ENCODE assay signal across 11 mouse cellular contexts in the genomic region with DNA sequence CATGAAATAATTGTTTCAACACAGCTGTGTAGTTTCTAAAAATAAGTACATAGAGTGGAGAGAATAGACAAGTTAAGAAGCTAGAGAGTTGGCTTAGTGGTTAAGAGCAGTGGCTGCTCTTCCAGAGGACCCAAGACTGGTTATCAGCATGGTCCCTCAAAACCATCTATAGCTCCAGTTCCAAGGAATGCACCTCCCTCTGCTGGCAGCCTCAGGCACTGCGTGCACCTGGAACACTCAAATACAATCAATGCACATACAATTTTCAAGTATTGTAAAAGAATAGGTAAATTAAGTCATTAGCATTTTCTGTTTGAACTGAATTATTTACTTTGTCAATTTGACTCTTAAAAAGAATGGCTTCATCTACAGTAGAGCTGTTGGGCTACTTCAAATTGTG.
DNase-seq lines count a peak whose midpoint lies in the region; ATAC-seq and TF ChIP-seq lines count a peak whose summit lies in the region.
"Had no signal": no experiment of that assay in that cellular context is flagged by ENCODE, and none has a peak within 500 bp of the region (broad histone marks: within the 10 kb centered on the region; RNA-seq: fewer than 3 reads in every experiment).

No protein-coding gene starts in this region.

- H3K4me2 ChIP-seq in midbrain, postnatal 0 days (ENCODE audit: low read depth, low read length, poor library complexity, severe bottlenecking), result no peak overlapping the region
- H3K4me2 ChIP-seq in midbrain, embryonic 15.5 days, result no peak overlapping the region
- no peak overlapping the region for H3K4me2 ChIP-seq in forebrain, embryonic 12.5 days
- H3K4me2 ChIP-seq: heart, embryonic 13.5 days had no signal

- no peak for TF ChIP-seq POLR2A in cerebellum, adult 2 months (IDR thresholded peaks at IDR 0.05; ENCODE audit: borderline replicate concordance, insufficient read depth, low read length)

- 93% methylated on average over 1 of the region's 1 CpGs for WGBS in cerebellum, adult 2 months
- 83% methylated on average over 1 of the region's 1 CpGs for WGBS in midbrain, postnatal 0 days
- WGBS in midbrain, embryonic 15.5 days, result 78% methylated on average over 1 of the region's 1 CpGs
- 68% methylated on average over 1 of the region's 1 CpGs for WGBS in embryonic facial prominence, embryonic 10.5 days
- 68% methylated on average over 1 of the region's 1 CpGs for WGBS in forebrain, embryonic 12.5 days

- no peak for ATAC-seq in midbrain, postnatal 0 days (ENCODE audit: low FRiP score)
- no peak for ATAC-seq in midbrain, embryonic 15.5 days (replicated peaks)
- no peak for ATAC-seq in forebrain, embryonic 12.5 days (ENCODE audit: low FRiP score)

- H3K9me3 ChIP-seq in midbrain, postnatal 0 days (ENCODE audit: low read length), result no peaks in the 10 kb centered on the region
- H3K9me3 ChIP-seq in midbrain, embryonic 15.5 days, result no peaks in the 10 kb centered on the region
- H3K9me3 ChIP-seq in embryonic facial prominence, embryonic 10.5 days, result no peaks in the 10 kb centered on the region
- H3K9me3 ChIP-seq in forebrain, embryonic 12.5 days, result no peaks in the 10 kb centered on the region
- H3K9me3 ChIP-seq: heart, embryonic 13.5 days; megakaryocyte, embryonic 14.5 days had no signal

- H3K9ac ChIP-seq in midbrain, postnatal 0 days (replicated peaks; ENCODE audit: low read length, poor library complexity, severe bottlenecking), result no peak overlapping the region
- H3K9ac ChIP-seq in midbrain, embryonic 15.5 days, result no peak overlapping the region
- no peak overlapping the region for H3K9ac ChIP-seq in forebrain, embryonic 12.5 days
- H3K9ac ChIP-seq: heart, embryonic 13.5 days had no signal

- no peak overlapping the region for H3K27ac ChIP-seq in cerebellum, adult 2 months (ENCODE audit: insufficient read depth, low read length)
- H3K27ac ChIP-seq in midbrain, postnatal 0 days (ENCODE audit: low read depth, low read length), result no peak overlapping the region
- H3K27ac ChIP-seq in midbrain, embryonic 15.5 days, result no peak overlapping the region
- no peak overlapping the region for H3K27ac ChIP-seq in embryonic facial prominence, embryonic 10.5 days (replicated peaks)
- H3K27ac ChIP-seq in forebrain, embryonic 12.5 days, result no peak overlapping the region

- no peak overlapping the region for H3K4me3 ChIP-seq in cerebellum, adult 2 months (replicated peaks; ENCODE audit: insufficient read depth, low read depth, low read length)
- H3K4me3 ChIP-seq in midbrain, postnatal 0 days (ENCODE audit: low read depth, low read length), result no peak overlapping the region
- H3K4me3 ChIP-seq in midbrain, embryonic 15.5 days, result no peak overlapping the region
- no peak overlapping the region for H3K4me3 ChIP-seq in embryonic facial prominence, embryonic 10.5 days
- no peak overlapping the region for H3K4me3 ChIP-seq in forebrain, embryonic 12.5 days (replicated peaks)
- H3K4me3 ChIP-seq: heart, embryonic 13.5 days had no signal

- H3K27me3 ChIP-seq in cerebellum, adult 2 months (ENCODE audit: control insufficient read depth, insufficient read depth, low read length), result no peaks in the 10 kb centered on the region
- H3K27me3 ChIP-seq in midbrain, postnatal 0 days (ENCODE audit: insufficient read depth, low read length), result no peaks in the 10 kb centered on the region
- no peaks in the 10 kb centered on the region for H3K27me3 ChIP-seq in midbrain, embryonic 15.5 days (replicated peaks)
- no peaks in the 10 kb centered on the region for H3K27me3 ChIP-seq in embryonic facial prominence, embryonic 10.5 days (replicated peaks; ENCODE audit: low read depth, poor library complexity, severe bottlenecking)
- H3K27me3 ChIP-seq in forebrain, embryonic 12.5 days, result no peaks in the 10 kb centered on the region
- H3K27me3 ChIP-seq: heart, embryonic 13.5 days; megakaryocyte, embryonic 14.5 days had no signal

- H3K4me1 ChIP-seq in cerebellum, adult 2 months (ENCODE audit: control insufficient read depth, insufficient read depth, low read length), result peaks cover 34% of the 10 kb centered on the region
- H3K4me1 ChIP-seq in midbrain, postnatal 0 days (ENCODE audit: insufficient read depth, low read length), result peaks cover 8% of the 10 kb centered on the region; the same call in 1 of the 2 replicates
- H3K4me1 ChIP-seq in midbrain, embryonic 15.5 days, result peaks cover 32% of the 10 kb centered on the region
- H3K4me1 ChIP-seq in embryonic facial prominence, embryonic 10.5 days, result peaks cover 73% of the 10 kb centered on the region
- H3K4me1 ChIP-seq in forebrain, embryonic 12.5 days, result peaks cover 41% of the 10 kb centered on the region

- peak; percentile 65; the same call in 1 of the 2 replicates for TF ChIP-seq CTCF in cerebellum, adult 2 months (IDR thresholded peaks at IDR 0.05; ENCODE audit: borderline replicate concordance, insufficient read depth, low read depth, low read length)
- TF ChIP-seq CTCF in midbrain, postnatal 0 days (IDR thresholded peaks at IDR 0.05), result peak; percentile 69

- DNase-seq in cerebellum, adult 2 months, result no peak
- DNase-seq in cerebellum, adult 11-12 months, result no peak
- DNase-seq in midbrain, postnatal 0 days (ENCODE audit: low spot score), result no peak
- peak; percentile 43 for DNase-seq in embryonic facial prominence, embryonic 10.5 days (ENCODE audit: low spot score)
- DNase-seq in lung, postnatal 25 days (ENCODE audit: low spot score), result peak; percentile 28
- no peak for DNase-seq in right cerebral cortex, adult 2 months (ENCODE audit: low spot score in 2 of 2)

- H3K36me3 ChIP-seq in midbrain, postnatal 0 days (ENCODE audit: insufficient read depth, low read length), result no peaks in the 10 kb centered on the region
- no peaks in the 10 kb centered on the region for H3K36me3 ChIP-seq in midbrain, embryonic 15.5 days (replicated peaks)
- H3K36me3 ChIP-seq in embryonic facial prominence, embryonic 10.5 days (replicated peaks), result no peaks in the 10 kb centered on the region
- H3K36me3 ChIP-seq in forebrain, embryonic 12.5 days (replicated peaks), result no peaks in the 10 kb centered on the region
- H3K36me3 ChIP-seq: G1E; heart, embryonic 13.5 days had no signal

Comparison
In these comparisons a context has a peak if more than half of its experiments do, and no peak if none do; other contexts are left out.
1. DNase-seq: peak in embryonic facial prominence, embryonic 10.5 days (single experiment) and lung, postnatal 25 days (single experiment); none in cerebellum, adult 2 months (0 of 2), cerebellum, adult 11-12 months (single experiment), midbrain, postnatal 0 days (single experiment) and right cerebral cortex, adult 2 months (0 of 2).